Mouse (Mus musculus) cerebellum, adult 11 months (tissue): ENCODE measurements around the gene Anks3.

Experiments used
- DNase-seq: peaks from one replicate; pipeline ENCODE4 v3.0.0; 2022

The Anks3 gene

DNA sequence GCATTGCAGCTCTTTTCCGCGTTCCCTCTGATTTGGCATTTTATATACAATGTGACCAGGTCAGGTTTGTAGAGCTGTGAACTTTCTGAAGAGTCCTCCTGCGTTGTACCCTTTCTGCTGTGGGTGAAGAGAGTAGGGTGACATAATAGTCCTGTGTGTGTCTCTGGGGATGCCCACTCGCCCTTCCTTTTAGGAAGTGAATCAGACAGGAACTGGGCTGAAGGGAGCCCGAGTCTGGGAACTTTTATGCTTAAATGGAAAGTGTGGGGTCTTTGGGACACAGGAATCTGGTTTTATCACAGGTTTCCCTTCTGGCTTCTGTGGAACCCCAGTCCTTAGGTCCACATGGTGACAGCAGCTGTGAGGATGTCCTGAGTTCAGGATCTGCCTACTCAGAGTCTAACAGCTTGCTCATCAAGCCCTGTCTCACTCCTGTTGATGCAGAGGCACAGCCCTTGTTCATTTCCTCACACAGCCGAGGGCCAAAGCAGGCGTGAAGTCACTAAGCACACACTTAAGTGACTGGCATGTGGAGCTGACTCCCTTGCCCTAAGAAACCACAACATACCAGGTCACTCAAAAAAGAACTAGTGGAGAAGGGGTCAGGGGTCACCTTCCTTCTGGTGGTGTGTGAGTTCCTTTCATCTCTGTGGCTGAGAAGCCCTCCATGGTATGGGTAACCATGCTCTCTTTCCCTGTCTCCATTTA, 69.7 kb downstream of the Anks3 start:
- DNase-seq: no peak

DNA sequence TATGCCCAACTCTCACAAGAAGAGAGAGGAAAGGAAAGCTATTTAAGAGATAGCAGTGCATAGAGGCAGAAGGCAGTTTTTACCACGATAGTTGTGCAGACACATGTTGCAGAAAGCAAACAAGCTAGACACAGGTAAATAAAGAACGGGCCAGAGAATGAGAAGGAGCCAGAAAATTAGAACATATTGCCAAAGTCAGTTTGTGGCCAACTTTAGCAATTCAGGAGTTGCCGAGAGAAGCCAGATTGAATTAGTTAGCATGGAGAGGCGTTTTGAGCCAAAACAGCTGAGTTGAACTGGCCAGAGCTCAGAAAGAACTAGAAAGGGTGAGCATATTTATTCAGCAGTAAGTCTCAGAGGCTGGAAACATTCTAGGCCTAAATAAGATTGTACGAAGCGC, 71.8 kb downstream of the Anks3 start:
- no peak for DNase-seq
